Mouse (Mus musculus) embryonic facial prominence, embryonic 13.5 days (tissue): ENCODE measurements around the gene Olfr17. TPM values are rescaled to one million over a fixed set of nuclear protein-coding genes. Genes with fewer than 3 reads are reported as not detected.
"Not testable (repeated sequence)": the region's sequence is repeated elsewhere in the genome, so short reads cannot be mapped to it uniquely, and the experiment has no call there.

Source experiments
- ATAC-seq: fragments of 200-750 bp; cut with Nextera tagmentation; 2 replicates; pipeline ENCODE4 v1.8.0; 2017; ENCODE audit warnings: low read depth; ENCODE audit not compliant: insufficient number of reproducible peaks, insufficient read depth, low FRiP score, low TSS enrichment
- H3K27ac ChIP-seq: fragments of 300-500 bp; sonication (generic); 2 replicates; pipeline ENCODE4 v1.5.1; 2015; ENCODE audit warnings: moderate library complexity, mild to moderate bottlenecking, inconsistent platforms
- H3K27me3 ChIP-seq: fragments of 300-500 bp; sonication (generic); 2 replicates; pipeline ENCODE4 v1.6.1; 2015; ENCODE audit warnings: mild to moderate bottlenecking, inconsistent platforms
- H3K36me3 ChIP-seq: fragments of 300-500 bp; sonication (generic); 2 replicates; pipeline ENCODE4 v1.6.1; 2015; ENCODE audit warnings: mild to moderate bottlenecking, inconsistent platforms
- H3K4me1 ChIP-seq: fragments of 300-500 bp; sonication (generic); 2 replicates; pipeline ENCODE4 v1.6.1; 2015; ENCODE audit warnings: inconsistent platforms
- H3K4me2 ChIP-seq: fragments of 300-500 bp; sonication (generic); 2 replicates; pipeline ENCODE4 v1.6.1; 2015; ENCODE audit warnings: moderate library complexity, mild to moderate bottlenecking, inconsistent platforms
- H3K4me3 ChIP-seq: fragments of 300-500 bp; sonication (generic); 2 replicates; pipeline ENCODE4 v1.5.1; 2015; ENCODE audit warnings: mild to moderate bottlenecking, inconsistent platforms
- H3K9ac ChIP-seq: fragments of 300-500 bp; sonication (generic); 2 replicates; pipeline ENCODE4 v1.6.1; 2015; ENCODE audit warnings: mild to moderate bottlenecking, inconsistent platforms
- H3K9me3 ChIP-seq: fragments of 300-500 bp; sonication (generic); 2 replicates; pipeline ENCODE4 v1.6.1; 2016; ENCODE audit warnings: inconsistent platforms
- WGBS: fragments of 180-500 bp; shearing (Covaris S2); methylation state at CpG from one replicate; pipeline ENCODE4 v1.1.7; 2015; ENCODE audit warnings: mixed read lengths; 5-methylcytosine and 5-hydroxymethylcytosine counted together
- polyA plus RNA-seq: library from polyadenylated mRNA; unstranded; fragments of >200 nt; fragmentation: Nextera tagmentation; extraction: Ambion mirVana; gene quantifications from 2 replicates; pipeline ENCODE4 v1.2.1, GENCODE M21; 2015

The Olfr17 gene
- polyA plus RNA-seq = not detected in 2 replicates

GRCm38 (mm10) chr7:107092920-107093319 lies at the start of gene Olfr17:
TSS of gene Olfr17 (plus strand) at chr7:107093220.
- Histone ChIP-seq H3K4me2 (no peak within 1 kb of the TSS), H3K9ac (no peak within 1 kb of the TSS), H3K9me3 (0 out of 2 replicates have a peak, but pooled peaks cover 5% of the 10 kb centered on the region), H3K4me3 (no peak within 1 kb of the TSS), H3K27me3 (no peaks in the 10 kb centered on the region), H3K4me1 (no peaks in the 10 kb centered on the region), H3K36me3 (no peaks in the 10 kb centered on the region), H3K27ac (no peak within 1 kb of the TSS)
- 46% methylated on average over 1 of the region's 1 CpGs for WGBS
- no peak for ATAC-seq

GRCm38 (mm10) chr7:107044407-107044806 lies 48.6 kb upstream of the Olfr17 start:
- WGBS = 88% methylated on average over 1 of the region's 1 CpGs
- no peak overlapping the region for H3K27ac ChIP-seq
- H3K36me3 ChIP-seq = no peaks in the 10 kb centered on the region
- H3K4me1 ChIP-seq = no peaks in the 10 kb centered on the region
- no peak overlapping the region for H3K4me2 ChIP-seq
- no peak overlapping the region for H3K4me3 ChIP-seq
- H3K9ac ChIP-seq = no peak overlapping the region
- H3K9me3 ChIP-seq = no peaks in the 10 kb centered on the region
- ATAC-seq = no peak
- H3K27me3 ChIP-seq = no peaks in the 10 kb centered on the region

DNA sequence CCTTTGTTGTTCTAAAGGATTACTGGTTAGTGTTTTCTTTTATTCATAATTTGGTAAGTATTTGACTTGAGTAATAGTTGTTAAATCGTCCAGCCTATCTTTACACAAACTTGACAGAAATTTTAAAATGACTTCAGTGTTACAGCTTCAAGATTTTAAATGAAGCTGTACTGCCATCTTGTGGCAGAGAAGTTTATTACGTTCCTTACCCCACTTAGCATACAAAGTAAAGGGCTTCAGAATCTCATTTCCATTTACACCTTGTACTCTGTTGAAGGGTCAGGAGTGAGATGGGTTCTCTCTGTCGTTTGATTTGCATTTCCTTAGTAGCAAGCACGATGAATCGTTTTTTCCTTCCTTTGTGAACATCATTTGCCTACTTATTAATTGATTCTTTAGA lies 47.2 kb upstream of the Olfr17 start:
- Histone ChIP-seq H3K4me1 (no peaks in the 10 kb centered on the region), H3K4me2 (no peak overlapping the region), H3K4me3 (no peak overlapping the region), H3K27ac (no peak overlapping the region), H3K9me3 (no peaks in the 10 kb centered on the region), H3K9ac (no peak overlapping the region), H3K36me3 (no peaks in the 10 kb centered on the region), H3K27me3 (no peaks in the 10 kb centered on the region)
- ATAC-seq = no peak
- 4% methylated on average over 5 of the region's 5 CpGs for WGBS

GRCm38 (mm10) chr7:107047578-107047977 lies 45.4 kb upstream of the Olfr17 start:
- ATAC-seq = no peak
- H3K27me3 ChIP-seq = no peaks in the 10 kb centered on the region
- no peak overlapping the region for H3K4me2 ChIP-seq
- no peak overlapping the region for H3K4me3 ChIP-seq
- H3K36me3 ChIP-seq = no peaks in the 10 kb centered on the region
- H3K4me1 ChIP-seq = no peaks in the 10 kb centered on the region
- H3K9ac ChIP-seq = no peak overlapping the region
- no peaks in the 10 kb centered on the region for H3K9me3 ChIP-seq
- WGBS = 51% methylated on average over 3 of the region's 3 CpGs
- no peak overlapping the region for H3K27ac ChIP-seq

DNA sequence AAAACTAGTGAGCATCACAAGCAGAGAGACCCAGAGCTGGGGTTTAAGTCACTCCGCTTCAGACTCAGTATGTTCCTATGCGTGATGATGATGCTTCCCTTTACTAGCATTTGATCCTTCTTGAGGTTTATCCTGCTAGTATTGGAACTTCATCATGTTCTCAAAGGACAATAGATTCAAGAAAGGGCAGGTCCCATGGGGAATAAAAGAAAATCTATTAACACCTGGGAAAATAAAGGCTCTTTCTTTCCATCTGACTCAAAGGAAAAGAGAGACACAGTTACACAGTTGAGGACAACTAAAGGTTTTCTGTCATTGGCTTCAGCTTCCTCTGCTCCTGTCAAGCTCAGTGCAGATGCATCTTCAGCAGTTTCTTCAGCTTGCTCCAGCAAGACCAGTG lies 22.3 kb upstream of the Olfr17 start, which contains the start of gene Olfr714:
Gene Olfr714, plus strand, starts transcription at position 301 of the 400 bp plus-strand sequence.
- WGBS = 85% methylated on average over 2 of the region's 2 CpGs
- no peak within 1 kb of the TSS for H3K4me3 ChIP-seq
- H3K27ac ChIP-seq = no peak within 1 kb of the TSS

DNA sequence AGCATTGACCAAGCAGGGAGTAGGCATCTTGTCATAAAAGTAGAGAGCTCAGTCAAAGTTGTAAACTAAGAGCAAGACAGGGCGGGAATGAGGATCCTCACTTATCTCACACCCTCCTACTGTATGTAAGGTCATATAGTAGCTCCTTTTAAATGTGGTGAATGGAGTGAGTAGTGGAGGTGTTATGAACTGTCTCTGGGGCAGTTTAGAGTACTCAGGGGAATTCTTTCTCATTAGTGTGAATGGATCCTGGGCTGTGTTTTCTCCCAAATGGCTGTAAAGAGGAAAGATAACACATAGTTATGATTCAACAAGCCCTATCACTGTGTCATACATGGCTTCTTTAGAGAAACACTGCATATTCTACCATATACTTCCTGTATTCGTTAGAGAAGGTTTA lies 17.2 kb downstream of the Olfr17 start, which contains the start of gene Olfr715b:
Gene Olfr715b, minus strand, starts transcription at position 101 of the 400 bp plus-strand sequence.
- H3K4me1 ChIP-seq, H3K9ac ChIP-seq, H3K36me3 ChIP-seq, H3K27ac ChIP-seq, H3K4me2 ChIP-seq, ATAC-seq, H3K4me3 ChIP-seq, H3K9me3 ChIP-seq, H3K27me3 ChIP-seq: not testable (repeated sequence)
- 82% methylated on average over 2 of the region's 2 CpGs for WGBS

More for the DNA sequence above, 22.3 kb upstream of the Olfr17 start, which contains the start of gene Olfr714:
- ATAC-seq = no peak
- peaks cover 4% of the 10 kb centered on the region for H3K9me3 ChIP-seq
- H3K27me3 ChIP-seq = no peaks in the 10 kb centered on the region
- no peaks in the 10 kb centered on the region for H3K36me3 ChIP-seq
- no peaks in the 10 kb centered on the region for H3K4me1 ChIP-seq
- no peak within 1 kb of the TSS for H3K4me2 ChIP-seq
- no peak within 1 kb of the TSS for H3K9ac ChIP-seq

- H3K9me3 ChIP-seq, H3K4me1 ChIP-seq, H3K36me3 ChIP-seq, H3K9ac ChIP-seq, H3K4me3 ChIP-seq, ATAC-seq, H3K4me2 ChIP-seq, H3K27me3 ChIP-seq, H3K27ac ChIP-seq: not testable (repeated sequence)
- WGBS = 89% methylated on average over 3 of the region's 3 CpGs
Observed at GRCm38 (mm10) chr7:107130983-107131382, 38.0 kb downstream of the Olfr17 start, which contains the start of gene Olfr715. TSS of gene Olfr715 (minus strand) at chr7:107131083.

DNA sequence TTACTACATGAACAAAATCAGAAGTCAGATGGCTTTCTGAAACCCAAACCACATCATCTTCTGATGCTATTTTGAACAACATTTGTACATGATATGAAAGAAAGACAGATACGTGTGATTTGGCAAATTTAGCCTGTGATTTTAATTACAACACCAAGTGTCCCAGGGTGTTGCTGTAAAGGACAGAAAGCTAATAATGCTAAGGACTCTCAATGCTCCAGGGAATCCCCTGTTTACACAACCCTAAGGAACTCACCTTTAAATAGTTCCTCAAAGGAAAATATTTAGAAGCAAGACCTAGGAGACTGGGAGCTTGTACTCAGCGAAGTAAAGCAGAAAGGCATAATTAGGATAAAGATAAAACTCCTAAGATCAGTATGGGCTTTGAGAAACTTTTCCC lies 45.0 kb downstream of the Olfr17 start, which contains the start of gene Olfr716:
Gene Olfr716, plus strand, starts transcription at position 301 of the 400 bp plus-strand sequence.
- not testable (repeated sequence) for H3K9me3 ChIP-seq, H3K4me3 ChIP-seq, H3K4me2 ChIP-seq, H3K9ac ChIP-seq, H3K27ac ChIP-seq, ATAC-seq, H3K4me1 ChIP-seq, H3K27me3 ChIP-seq, H3K36me3 ChIP-seq
- 69% methylated on average over 2 of the region's 2 CpGs for WGBS

Other genes starting within 250 kb of the Olfr17 start
- not detected in 2 replicates for gene Olfr703, start 249.9 kb upstream of the Olfr17 start, polyA plus RNA-seq
- gene Olfr704, start 230.0 kb upstream of the Olfr17 start, polyA plus RNA-seq = not detected in 2 replicates
- gene Olfr705, start 216.3 kb upstream of the Olfr17 start, polyA plus RNA-seq = not detected in 2 replicates
- gene Olfr706, start 205.1 kb upstream of the Olfr17 start, polyA plus RNA-seq = not detected in 2 replicates
- gene Olfr707, start 192.0 kb upstream of the Olfr17 start, polyA plus RNA-seq = not detected in 2 replicates
- not detected in 2 replicates for gene Olfr1532-ps1, start 185.2 kb upstream of the Olfr17 start, polyA plus RNA-seq
- gene Olfr709-ps1, start 161.0 kb upstream of the Olfr17 start, polyA plus RNA-seq = not detected in 2 replicates
- not detected in 2 replicates for gene Olfr710, start 144.9 kb upstream of the Olfr17 start, polyA plus RNA-seq
- gene Olfr6, start 129.3 kb upstream of the Olfr17 start, polyA plus RNA-seq = not detected in 2 replicates
- not detected in 2 replicates for gene Olfr711, start 117.8 kb upstream of the Olfr17 start, polyA plus RNA-seq
- gene Olfr2, start 87.1 kb upstream of the Olfr17 start, polyA plus RNA-seq = not detected in 2 replicates
- gene Olfr713, start 62.0 kb upstream of the Olfr17 start, polyA plus RNA-seq = not detected in 2 replicates
- gene Olfr714, start 22.2 kb upstream of the Olfr17 start, polyA plus RNA-seq = not detected in 2 replicates
- not detected in 2 replicates for gene Olfr715b, start 17.1 kb downstream of the Olfr17 start, polyA plus RNA-seq
- not detected in 2 replicates for gene Olfr715, start 37.9 kb downstream of the Olfr17 start, polyA plus RNA-seq
- not detected in 2 replicates for gene Olfr716, start 45.1 kb downstream of the Olfr17 start, polyA plus RNA-seq
- not detected in 2 replicates for gene Nlrp14, start 73.8 kb downstream of the Olfr17 start, polyA plus RNA-seq
- gene Rbmxl2, start 116.2 kb downstream of the Olfr17 start, polyA plus RNA-seq = not detected in 2 replicates